Mouse (Mus musculus) left cerebral cortex, adult 8-10 months (tissue): ENCODE measurements at regions not wholly inside any gene's neighbourhood (a gene's known extent, or its start where the extent isn't known, plus 50 kb on each side); places are given as distances from the start of the nearest gene placed in this dataset.

Experiments used
- DNase-seq, 2 experiments: peaks; one replicate each; pipeline ENCODE4 v3.0.0; 2022; ENCODE audit warnings: low spot score in 2 of 2

GRCm38 (mm10) chr12:71429561-71430200 is 120.0 kb downstream of the Dact1 start:
- no peak for DNase-seq

- DNase-seq, result no peak
Measured at GRCm38 (mm10) chr12:71430331-71430730, 120.6 kb downstream of the Dact1 start.

GRCm38 (mm10) chr12:71431116-71431515 is 121.4 kb downstream of the Dact1 start:
- no peak for DNase-seq

- DNase-seq, result no peak
Measured at GRCm38 (mm10) chr12:71433549-71434200, 124.0 kb downstream of the Dact1 start.

- DNase-seq, result peak in 1 of 2 experiments; percentile 13
Measured at GRCm38 (mm10) chr12:71438254-71438653, 128.6 kb downstream of the Dact1 start.

GRCm38 (mm10) chr12:71440863-71441262 is 131.2 kb downstream of the Dact1 start:
- peak in 1 of 2 experiments; percentile 27 for DNase-seq

GRCm38 (mm10) chr12:71441272-71441671 is 131.6 kb downstream of the Dact1 start:
- DNase-seq, result no peak

- no peak for DNase-seq
Measured at GRCm38 (mm10) chr12:71446177-71446891, 136.7 kb downstream of the Dact1 start.

- no peak for DNase-seq
Measured at GRCm38 (mm10) chr12:71446892-71447268, 137.2 kb downstream of the Dact1 start.

GRCm38 (mm10) chr12:71449032-71449431 is 139.3 kb downstream of the Dact1 start:
- DNase-seq, result no peak

GRCm38 (mm10) chr12:71450128-71450527 is 140.4 kb downstream of the Dact1 start:
- no peak for DNase-seq

GRCm38 (mm10) chr12:71450680-71451463 is 141.2 kb downstream of the Dact1 start:
- no peak for DNase-seq

- DNase-seq, result no peak
Measured at GRCm38 (mm10) chr12:71456900-71457299, 147.2 kb downstream of the Dact1 start.

GRCm38 (mm10) chr12:71458559-71459176 is 149.0 kb downstream of the Dact1 start:
- no peak for DNase-seq

GRCm38 (mm10) chr12:71460643-71461042 is 151.0 kb downstream of the Dact1 start:
- DNase-seq, result no peak

GRCm38 (mm10) chr12:71467820-71468219 is 158.1 kb downstream of the Dact1 start:
- no peak for DNase-seq

GRCm38 (mm10) chr12:71468324-71468723 is 158.6 kb downstream of the Dact1 start:
- DNase-seq, result no peak

GRCm38 (mm10) chr12:71470983-71471715 is 161.5 kb downstream of the Dact1 start:
- DNase-seq, result no peak

GRCm38 (mm10) chr12:71471720-71472119 is 162.0 kb downstream of the Dact1 start:
- no peak for DNase-seq

- no peak for DNase-seq
Measured at GRCm38 (mm10) chr12:71476238-71476637, 166.6 kb downstream of the Dact1 start.

- DNase-seq, result no peak
Measured at GRCm38 (mm10) chr12:71477691-71478090, 168.0 kb downstream of the Dact1 start.
